Mouse (Mus musculus) liver, embryonic 14.5 days (tissue): Measurements from ENCODE around the gene Fbxl22. TPM values are rescaled to one million over a fixed set of nuclear protein-coding genes. Genes with fewer than 3 reads are reported as not detected.

Source experiments
- ATAC-seq: fragments of 200-750 bp; cut with Nextera tagmentation; 2 replicates; pipeline ENCODE4 v1.8.0; 2017; ENCODE audit warnings: moderate number of reproducible peaks, mild to moderate bottlenecking, moderate library complexity; ENCODE audit not compliant: insufficient read depth
- DNase-seq, 3 experiments: peaks; one replicate each; pipeline ENCODE4 v3.0.0-alpha.2; 2012 to 2013; ENCODE audit warnings: low read depth in 3 of 3, low spot score in 3 of 3
- H3K27ac ChIP-seq: fragments of 300-500 bp; sonication (generic); 2 replicates; pipeline ENCODE4 v1.5.1; 2014; ENCODE audit warnings: moderate library complexity, mild to moderate bottlenecking, control low read depth, inconsistent platforms
- H3K27me3 ChIP-seq: fragments of 300-500 bp; sonication (generic); 2 replicates; pipeline ENCODE4 v1.6.1; 2014; ENCODE audit warnings: mild to moderate bottlenecking, low read length, moderate library complexity; ENCODE audit not compliant: control insufficient read depth, insufficient read depth
- H3K36me3 ChIP-seq: fragments of 300-500 bp; sonication (generic); replicated peaks from 2 replicates; pipeline ENCODE4 v1.6.1; 2014; ENCODE audit warnings: low read depth; ENCODE audit not compliant: control insufficient read depth, insufficient read depth
- H3K4me1 ChIP-seq, 2 experiments: fragments of 200-500 bp in 1 of 2; fragments of 300-500 bp in 1 of 2; sonication (generic) in 1 of 2; replicated peaks; 2 replicates each; pipeline ENCODE4 v1.6.1; 2012 to 2014; ENCODE audit warnings: antibody characterized with exemption in 1 of 2, inconsistent platforms in 1 of 2, low read length in 1 of 2; ENCODE audit not compliant: control insufficient read depth in 2 of 2, insufficient read depth in 2 of 2
- H3K4me2 ChIP-seq: fragments of 300-500 bp; sonication (generic); 2 replicates; pipeline ENCODE4 v1.6.1; 2014; ENCODE audit warnings: low read depth, mild to moderate bottlenecking, control low read depth, moderate library complexity
- H3K4me3 ChIP-seq, 2 experiments: fragments of 200-500 bp in 1 of 2; fragments of 300-500 bp in 1 of 2; sonication (generic) in 1 of 2; 2 replicates each; pipeline ENCODE4 v1.5.1; 2012 to 2014; ENCODE audit warnings: low read depth in 2 of 2, low read length in 2 of 2, mild to moderate bottlenecking in 2 of 2, control low read depth in 1 of 2, inconsistent platforms in 1 of 2, moderate library complexity in 1 of 2; ENCODE audit not compliant: insufficient read depth in 1 of 2
- H3K9ac ChIP-seq: fragments of 300-500 bp; sonication (generic); replicated peaks from 2 replicates; pipeline ENCODE4 v1.6.1; 2014; ENCODE audit warnings: mild to moderate bottlenecking, control low read depth, moderate library complexity
- H3K9me3 ChIP-seq: fragments of 300-500 bp; sonication (generic); 2 replicates; pipeline ENCODE4 v1.6.1; 2016; ENCODE audit warnings: low read length, mixed read lengths; ENCODE audit not compliant: control insufficient read depth
- CTCF ChIP-seq: IDR thresholded peaks from 2 replicates; pipeline ENCODE4 v1.5.1; 2016; ENCODE audit warnings: antibody characterized with exemption, low read depth, control low read depth
- EP300 ChIP-seq: IDR thresholded peaks from 2 replicates; pipeline ENCODE4 v1.6.1; 2016; ENCODE audit warnings: antibody characterized with exemption, low read depth
- WGBS: fragments of 180-500 bp; shearing (Covaris S2); extraction: QIAGEN DNeasy Blood & Tissue Kit; methylation state at CpG from one replicate; pipeline ENCODE4 v1.1.7; 2014; ENCODE audit not compliant: insufficient replicate concordance; 5-methylcytosine and 5-hydroxymethylcytosine counted together
- polyA plus RNA-seq, 2 experiments: library from polyadenylated mRNA; depleted of rRNA in 1 of 2; stranded (reverse) in 1 of 2; unstranded in 1 of 2; fragments of >200 nt; fragmentation: Nextera tagmentation in 1 of 2; extraction: Ambion mirVana in 1 of 2; gene quantifications; 2 replicates each; pipeline versions ENCODE4 v1.2.1 to v1.2.3; 2012 to 2014

The Fbxl22 gene
- polyA plus RNA-seq, 2 experiments, result 0.13 to 0.44 TPM

DNA sequence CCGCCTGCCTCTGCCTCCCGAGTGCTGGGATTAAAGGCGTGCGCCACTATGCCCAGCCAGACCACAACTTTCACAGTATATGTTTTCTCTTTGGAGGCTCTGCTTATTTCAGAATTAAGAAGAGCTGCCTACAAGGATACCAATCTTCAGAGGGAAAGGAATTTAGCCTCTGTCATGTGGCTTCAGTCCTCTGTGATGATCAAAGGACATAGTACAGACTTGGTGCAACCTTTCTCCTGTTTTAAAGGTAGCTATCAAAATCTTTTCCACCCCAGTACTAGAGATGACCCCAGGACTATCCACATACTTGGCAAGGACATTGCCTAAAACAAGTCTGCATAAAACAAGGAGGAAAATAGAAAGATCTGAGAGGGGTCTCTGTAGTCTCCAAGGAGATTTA, 44.6 kb upstream of the Fbxl22 start:
- TF ChIP-seq CTCF (no peak), EP300 (no peak)
- 78% methylated on average over 4 of the region's 4 CpGs for WGBS
- no peak overlapping the region for H3K9ac ChIP-seq
- no peak overlapping the region for H3K27ac ChIP-seq
- H3K27me3 ChIP-seq, result no peaks in the 10 kb centered on the region
- no peak overlapping the region for H3K4me2 ChIP-seq
- DNase-seq (no peak), ATAC-seq (no peak)
- H3K36me3 ChIP-seq, result no peaks in the 10 kb centered on the region
- H3K4me1 ChIP-seq, result peaks cover 0 to 4% of the 10 kb centered on the region in 2 experiments; a peak in 2 of 4 replicates
- H3K9me3 ChIP-seq, result no peaks in the 10 kb centered on the region
- no peak overlapping the region for H3K4me3 ChIP-seq

GRCm38 (mm10) chr9:66542785-66543184, 28.4 kb upstream of the Fbxl22 start:
- Histone ChIP-seq H3K4me1 (no peaks in the 10 kb centered on the region), H3K27me3 (no peaks in the 10 kb centered on the region), H3K9me3 (no peaks in the 10 kb centered on the region), H3K27ac (no peak overlapping the region), H3K36me3 (peaks cover 2% of the 10 kb centered on the region), H3K4me3 (no peak overlapping the region), H3K4me2 (no peak overlapping the region), H3K9ac (no peak overlapping the region)
- TF ChIP-seq EP300 (no peak), CTCF (no peak)
- ATAC-seq, result no peak
- 79% methylated on average over 4 of the region's 4 CpGs for WGBS
- DNase-seq, result no peak

- no peak overlapping the region for H3K4me3 ChIP-seq
- H3K27ac ChIP-seq, result no peak overlapping the region
- H3K27me3 ChIP-seq, result no peaks in the 10 kb centered on the region
- no peak for DNase-seq
- H3K9me3 ChIP-seq, result no peaks in the 10 kb centered on the region
- TF ChIP-seq EP300 (no peak), CTCF (no peak)
- H3K4me1 ChIP-seq, result no peaks in the 10 kb centered on the region
- no peak overlapping the region for H3K9ac ChIP-seq
- 84% methylated on average over 3 of the region's 3 CpGs for WGBS
- H3K4me2 ChIP-seq, result no peak overlapping the region
- H3K36me3 ChIP-seq, result peaks cover 28% of the 10 kb centered on the region
- no peak for ATAC-seq
Measured at GRCm38 (mm10) chr9:66521595-66521994, 7.2 kb upstream of the Fbxl22 start.

DNA sequence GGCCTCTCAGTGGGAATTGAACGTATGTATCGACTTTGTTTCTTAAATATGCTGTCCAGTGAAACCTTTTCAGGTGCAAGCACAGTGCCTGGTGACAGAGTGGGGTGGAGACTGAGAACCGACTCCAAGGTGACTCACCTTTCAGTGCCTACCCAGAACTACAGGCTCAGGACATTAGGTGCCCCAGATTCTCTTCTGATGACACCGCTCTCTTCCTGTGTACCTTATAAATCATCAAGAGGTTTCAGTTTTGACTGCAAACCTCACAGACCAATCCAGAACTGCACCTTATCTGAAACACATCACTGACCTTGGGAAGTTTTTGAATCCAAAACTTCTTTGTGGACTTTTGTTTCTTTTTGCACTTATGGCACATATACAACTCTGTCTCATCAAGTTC, 5.9 kb upstream of the Fbxl22 start:
- WGBS, result 84% methylated on average over 4 of the region's 4 CpGs
- peaks cover 33% of the 10 kb centered on the region for H3K36me3 ChIP-seq

GRCm38 (mm10) chr9:66518901-66519300, 4.5 kb upstream of the Fbxl22 start:
- H3K27me3 ChIP-seq, result no peaks in the 10 kb centered on the region
- H3K36me3 ChIP-seq, result peaks cover 34% of the 10 kb centered on the region
- 84% methylated on average over 5 of the region's 5 CpGs for WGBS
- H3K27ac ChIP-seq, result no peak overlapping the region
- ATAC-seq (no peak), DNase-seq (no peak)
- no peak overlapping the region for H3K9ac ChIP-seq
- H3K4me1 ChIP-seq, result no peaks in the 10 kb centered on the region
- H3K4me3 ChIP-seq, result no peak overlapping the region
- TF ChIP-seq CTCF, result no peak
- H3K4me2 ChIP-seq, result no peak overlapping the region
- H3K9me3 ChIP-seq, result no peaks in the 10 kb centered on the region

More for the DNA sequence above, 5.9 kb upstream of the Fbxl22 start:
- Histone ChIP-seq H3K4me3 (no peak overlapping the region), H3K27ac (no peak overlapping the region), H3K9ac (no peak overlapping the region), H3K4me1 (no peaks in the 10 kb centered on the region), H3K4me2 (no peak overlapping the region), H3K27me3 (no peaks in the 10 kb centered on the region), H3K9me3 (no peaks in the 10 kb centered on the region)
- TF ChIP-seq EP300 (no peak), CTCF (no peak)
- DNase-seq (no peak), ATAC-seq (no peak)
